Mouse (Mus musculus) embryonic fibroblast, embryonic 13.5 days (primary cell): Measurements from ENCODE around the gene Ccdc183.

Experiments
- CTCF ChIP-seq: IDR thresholded peaks from 2 replicates; pipeline ENCODE4 v1.5.1; 2011; ENCODE audit warnings: mild to moderate bottlenecking, control low read depth, low read length, moderate library complexity, borderline replicate concordance; ENCODE audit not compliant: insufficient read depth
- POLR2A ChIP-seq: IDR thresholded peaks from 2 replicates; pipeline ENCODE4 v1.6.1; 2011; ENCODE audit warnings: low read depth, mild to moderate bottlenecking, control low read depth, low read length, moderate library complexity

GRCm38 (mm10) chr2:25617578-25617977 is at the start of gene Ccdc183:
- TF ChIP-seq POLR2A: no peak
- no peak for TF ChIP-seq CTCF
